Mouse (Mus musculus) gastrocnemius, adult 2 months (tissue): ENCODE results near the gene Rfng. TPM values are rescaled to one million over a fixed set of nuclear protein-coding genes. Genes with fewer than 3 reads are reported as not detected.

Source experiments
- DNase-seq: peaks from one replicate; pipeline ENCODE4 v3.0.0; 2022
- H3K27ac ChIP-seq: fragments of 200-600 bp; 2 replicates; pipeline ENCODE4 v1.8.1; 2022; ENCODE audit warnings: mild to moderate bottlenecking
- H3K4me3 ChIP-seq: fragments of 200-600 bp; 2 replicates; pipeline ENCODE4 v1.8.1; 2022; ENCODE audit warnings: mild to moderate bottlenecking, moderate library complexity
- CTCF ChIP-seq: fragments of 200-600 bp; IDR thresholded peaks from 2 replicates; pipeline ENCODE4 v1.8.1; 2022; ENCODE audit warnings: antibody characterized with exemption, mild to moderate bottlenecking, moderate library complexity
- intact Hi-C: fragments of 180-260 bp; cut with DNase I; formaldehyde crosslinking; loops from one replicate; pipeline ENCODE4 v1.15.1; 2025
- total RNA-seq, 2 experiments: library from RNA; stranded (reverse); gene quantifications; 2 replicates each; pipeline ENCODE4 v1.2.3; 2021

Rfng gene
- total RNA-seq, 2 experiments from 2014 or later, result 11.7 to 14.1 TPM

DNA sequence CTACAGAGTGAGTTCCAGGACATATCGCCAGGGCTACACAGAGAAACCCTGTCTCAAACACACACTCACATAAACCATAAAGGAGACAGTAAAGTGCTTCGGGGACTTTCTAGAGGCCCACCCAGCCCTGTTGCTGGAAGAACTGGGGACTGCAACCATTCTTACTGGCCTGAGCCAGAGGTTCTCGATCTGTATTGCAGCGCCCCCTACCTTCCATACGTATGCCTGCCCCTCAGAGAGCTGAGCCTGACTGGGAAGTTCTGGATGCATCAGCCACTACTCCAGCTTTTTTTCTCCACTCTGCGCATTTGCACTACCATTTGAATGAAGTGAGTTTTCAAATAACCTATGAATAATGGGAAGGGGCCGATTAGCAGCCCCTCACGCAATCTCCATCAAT lies 34.6 kb downstream of the Rfng start:
- Histone ChIP-seq H3K27ac (no peak overlapping the region), H3K4me3 (no peak overlapping the region)
- peak; percentile 67 for DNase-seq
- intact Hi-C loops, result loop anchor here (2.0 kb wide), 1 partner anchor 29 kb away; the partner anchor contains the start of gene Rac3
- peak; percentile 68 for TF ChIP-seq CTCF

DNA sequence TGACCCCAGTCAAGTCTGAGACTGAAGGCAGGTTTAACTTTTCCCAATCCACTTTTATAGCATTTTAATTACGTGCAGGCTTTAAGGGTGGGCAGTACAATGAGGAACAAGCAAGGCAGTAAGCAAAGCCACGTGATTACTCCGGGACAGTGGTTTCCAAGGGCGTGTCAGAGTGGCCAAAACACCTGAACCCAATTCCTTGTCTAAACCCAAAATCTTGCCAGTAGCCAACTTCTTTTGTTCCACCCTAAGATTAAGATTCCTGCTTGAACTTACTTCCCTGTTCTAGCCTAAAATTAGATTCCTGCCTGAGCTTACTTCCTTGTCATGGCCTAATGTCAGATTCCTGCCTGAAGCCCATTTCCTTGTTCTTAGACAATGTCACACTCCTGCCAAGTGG lies 36.0 kb downstream of the Rfng start:
- no peak overlapping the region for H3K4me3 ChIP-seq
- no peak for TF ChIP-seq CTCF
- DNase-seq, result no peak
- H3K27ac ChIP-seq, result peak overlapping the region; percentile 59
- intact Hi-C loops, result loop anchor here (2.0 kb wide), 1 partner anchor 27 kb away; the partner anchor contains the start of gene Rac3

DNA sequence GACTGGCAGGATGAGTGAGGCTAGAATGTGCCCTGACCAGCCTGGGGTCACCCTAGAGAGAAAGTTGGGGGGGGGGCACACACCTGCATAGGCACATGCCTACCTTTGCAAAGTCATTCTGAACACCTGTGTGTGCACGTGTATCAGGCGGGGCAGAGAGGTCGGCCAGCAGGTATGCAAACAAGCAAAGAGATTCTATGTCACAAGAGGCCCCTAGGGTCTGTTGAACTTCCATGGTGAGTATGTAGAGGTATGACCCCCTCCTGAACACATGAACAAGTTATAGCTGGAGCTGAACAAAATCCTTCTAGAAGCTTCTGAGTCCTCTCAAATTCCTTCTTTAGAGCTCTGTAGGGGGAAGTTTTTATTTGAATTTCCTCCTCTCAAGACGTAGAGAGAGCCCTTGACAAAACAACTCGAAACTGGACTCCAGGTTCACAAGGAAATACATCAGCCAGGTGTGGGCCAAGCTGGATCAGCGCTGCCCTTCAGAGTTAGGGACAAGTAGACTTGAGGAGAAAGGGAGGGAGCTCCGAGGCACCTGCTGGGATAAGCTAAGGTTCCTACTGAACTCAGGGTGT lies 39.8 kb downstream of the Rfng start:
- H3K4me3 ChIP-seq, result no peak overlapping the region
- intact Hi-C loops, result no loop called here
- DNase-seq, result no peak
- no peak for TF ChIP-seq CTCF
- no peak overlapping the region for H3K27ac ChIP-seq

DNA sequence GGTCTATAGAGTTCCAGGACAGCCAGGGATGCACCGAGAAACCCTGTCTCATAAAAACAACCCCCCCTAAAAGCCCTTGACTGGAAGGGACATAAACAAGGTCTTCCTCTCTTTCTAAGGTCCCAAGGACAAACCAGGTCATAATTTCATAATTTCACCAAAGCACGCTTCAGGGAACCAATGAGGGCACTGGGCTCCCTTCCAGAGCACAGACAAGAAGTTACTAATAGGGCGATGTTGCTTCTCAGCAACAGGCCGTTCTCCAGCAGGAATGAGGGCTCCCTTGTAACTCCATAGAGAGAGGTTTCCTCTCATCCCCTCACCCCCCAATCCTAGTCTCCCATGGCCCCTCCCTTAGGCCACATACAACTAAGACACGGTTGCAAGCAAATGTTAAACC lies 43.0 kb downstream of the Rfng start:
- no peak for DNase-seq
- Histone ChIP-seq H3K4me3 (no peak overlapping the region), H3K27ac (no peak overlapping the region)
- intact Hi-C loops, result no loop called here
- TF ChIP-seq CTCF, result no peak

DNA sequence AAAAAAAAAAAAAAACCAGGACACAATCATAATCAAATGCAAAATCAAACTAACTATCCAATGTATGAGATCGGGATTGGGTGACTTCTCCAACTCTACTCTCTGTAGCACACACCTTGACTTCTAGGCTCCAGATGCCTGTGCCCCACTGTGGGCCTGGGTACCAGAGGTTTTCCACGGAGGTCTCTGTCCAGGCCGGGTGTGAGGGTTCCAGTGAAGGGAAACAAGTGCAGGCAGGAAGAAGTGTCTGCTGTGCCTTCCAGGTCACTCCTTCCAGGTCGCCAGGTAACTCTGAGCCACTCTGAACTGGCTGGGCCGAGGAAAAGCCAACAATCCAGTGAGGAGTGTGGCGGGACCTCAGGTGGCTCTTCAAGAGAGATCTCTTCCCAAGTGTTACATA lies 47.6 kb downstream of the Rfng start:
- intact Hi-C loops, result loop anchor here (2.0 kb wide), 1 partner anchor 14 kb away; no protein-coding TSS in a partner anchor
- no peak for DNase-seq
- H3K27ac ChIP-seq, result no peak overlapping the region
- no peak for TF ChIP-seq CTCF
- H3K4me3 ChIP-seq, result no peak overlapping the region

DNA sequence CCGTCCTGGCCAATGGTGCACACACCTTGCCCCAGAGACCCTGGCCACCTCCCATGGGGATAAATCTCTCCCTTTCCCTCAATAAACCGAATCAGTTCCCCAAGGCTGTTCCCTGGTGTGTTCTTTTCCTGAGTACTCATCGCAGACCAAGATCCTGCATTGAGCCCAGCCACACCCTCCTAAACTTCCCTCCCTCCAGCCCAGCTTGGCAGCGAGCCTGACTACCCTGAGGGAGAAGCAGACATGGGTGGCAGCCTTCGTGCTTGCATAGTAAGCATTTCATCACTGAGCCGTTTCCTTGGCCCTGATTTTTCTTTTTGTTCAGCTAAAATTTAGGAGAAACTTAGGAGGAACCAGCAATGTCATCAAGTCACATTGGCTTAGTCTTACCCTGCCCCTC lies 50.5 kb downstream of the Rfng start:
- TF ChIP-seq CTCF, result no peak
- intact Hi-C loops, result no loop called here
- DNase-seq, result peak; percentile 69

DNA sequence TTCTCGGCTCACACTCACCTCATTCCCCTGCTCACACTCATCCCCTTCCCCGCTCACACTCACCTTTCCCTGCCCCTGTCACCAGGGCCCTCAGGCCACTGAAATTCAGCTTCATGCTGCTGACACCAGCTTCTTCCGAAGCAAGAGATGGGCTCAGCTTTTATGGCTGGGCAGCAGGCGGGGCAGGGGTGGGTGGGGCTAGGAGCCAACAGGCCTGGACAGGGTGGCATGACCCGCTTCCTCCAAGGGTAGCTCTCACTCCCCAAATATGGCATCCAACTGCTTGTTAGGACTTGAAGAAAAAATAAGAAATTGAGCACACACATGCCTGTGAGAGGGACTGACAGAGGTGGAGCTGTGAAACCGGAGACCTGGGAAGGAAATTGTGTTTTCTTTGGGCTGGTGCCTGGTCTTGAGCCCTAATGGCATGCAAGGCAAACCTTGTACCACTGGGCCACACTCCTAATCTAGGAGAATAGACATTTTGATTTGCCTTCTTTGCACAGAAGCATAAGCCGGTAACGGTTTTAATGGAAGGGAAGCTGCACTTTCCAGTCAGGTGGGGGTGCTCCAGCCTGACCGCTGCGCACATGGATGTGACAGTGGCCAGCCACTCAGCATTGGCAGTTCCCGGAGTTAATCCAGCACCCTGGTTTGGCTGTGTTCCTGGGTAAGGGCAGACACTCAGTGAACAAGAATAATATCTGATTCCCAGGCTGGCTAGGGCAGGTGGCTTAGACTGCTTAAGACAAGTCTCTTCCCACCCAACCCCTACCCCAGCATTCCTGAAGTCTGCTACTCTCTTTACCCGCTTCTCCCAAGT lies 51.9 kb downstream of the Rfng start, which contains the start of gene Cbr2:
Gene Cbr2 (minus strand): TSS at position 257 of the 823 bp plus-strand sequence.
- intact Hi-C loops, result no loop called here
- Histone ChIP-seq H3K4me3 (peak within 1 kb of the TSS; percentile 51), H3K27ac (peak within 1 kb of the TSS; percentile 66)
- peak; percentile 67 for DNase-seq
- no peak; the same call in 1 of the 2 replicates for TF ChIP-seq CTCF

More for the DNA sequence above, 50.5 kb downstream of the Rfng start:
- Histone ChIP-seq H3K27ac (no peak overlapping the region), H3K4me3 (no peak overlapping the region)

DNA sequence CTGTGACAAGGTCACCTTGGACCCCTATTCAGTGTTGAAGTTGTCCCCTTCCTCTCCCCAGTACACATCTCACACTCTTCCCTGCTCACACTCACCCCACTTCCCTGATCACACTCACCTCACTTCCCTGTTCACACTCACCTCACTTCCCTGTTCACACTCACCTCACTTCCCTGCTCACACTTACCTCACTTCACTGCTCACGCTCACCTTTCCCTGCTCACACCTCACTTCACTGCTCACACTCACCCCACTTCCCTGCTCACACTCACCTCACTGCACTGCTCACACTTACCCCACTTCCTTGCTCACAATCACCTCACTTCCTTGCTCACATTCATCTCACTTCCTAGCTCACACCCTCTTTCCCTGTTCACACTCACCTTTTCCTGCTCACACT lies 52.6 kb downstream of the Rfng start:
- no peak for TF ChIP-seq CTCF
- intact Hi-C loops, result no loop called here
- Histone ChIP-seq H3K27ac (peak overlapping the region; percentile 66), H3K4me3 (peak overlapping the region; percentile 51)
- DNase-seq, result no peak

Other genes with a start within 250 kb of the Rfng start
- gene Mcrip1, start 234.5 kb downstream of the Rfng start, total RNA-seq, result 10 to 100 TPM; 21.7 to 22.1 TPM
- 100 to 1,000 TPM; 188 to 418 TPM for gene Ppp1r27, start 233.1 kb downstream of the Rfng start, total RNA-seq
- gene P4hb, start 211.0 kb downstream of the Rfng start, total RNA-seq, result 100 to 1,000 TPM; 201 to 240 TPM
- gene Arhgdia, start 202.6 kb downstream of the Rfng start, total RNA-seq, result 10 to 100 TPM; 72.1 to 89.6 TPM
- gene Alyref, start 185.8 kb downstream of the Rfng start, total RNA-seq, result 10 to 100 TPM; 36.0 to 44.7 TPM
- 10 to 100 TPM; 45.3 to 58.5 TPM for gene Anapc11, start 185.8 kb downstream of the Rfng start, total RNA-seq
- under 1 TPM in 1 of 2 experiments, not detected in 1; 0.78 TPM for gene Npb, start 175.7 kb downstream of the Rfng start, total RNA-seq
- gene Pcyt2, start 166.3 kb downstream of the Rfng start, total RNA-seq, result 10 to 100 TPM; 30.6 to 39.2 TPM
- gene Sirt7, start 159.0 kb downstream of the Rfng start, total RNA-seq, result 1 to 10 TPM; 4.1 to 4.7 TPM
- 10 to 100 TPM; 53.1 to 68.2 TPM for gene Mafg, start 150.6 kb downstream of the Rfng start, total RNA-seq
- gene Pycr1, start 140.4 kb downstream of the Rfng start, total RNA-seq, result 1 to 10 TPM; 3.5 to 3.8 TPM
- 100 to 1,000 TPM; 109 to 157 TPM for gene Myadml2, start 136.0 kb downstream of the Rfng start, total RNA-seq
- gene Notum, start 123.0 kb downstream of the Rfng start, total RNA-seq, result not detected
- gene Aspscr1, start 111.2 kb downstream of the Rfng start, total RNA-seq, result 10 to 100 TPM; 31.2 to 32.4 TPM
- gene Cenpx, start 70.5 kb downstream of the Rfng start, total RNA-seq, result 10 to 100 TPM; 22.1 to 32.3 TPM
- 1 to 10 TPM; 3.6 to 4.4 TPM for gene Lrrc45, start 70.3 kb downstream of the Rfng start, total RNA-seq
- 1 to 10 TPM in 1 of 2 experiments, under 1 TPM in 1; 0.87 to 1.3 TPM for gene Rac3, start 62.7 kb downstream of the Rfng start, total RNA-seq
- 1 to 10 TPM; 6.3 to 8.6 TPM for gene Dcxr, start 56.9 kb downstream of the Rfng start, total RNA-seq
- 10 to 100 TPM in 1 of 2 experiments, 1 to 10 TPM in 1; 9.1 to 15.4 TPM for gene Cbr2, start 52.1 kb downstream of the Rfng start, total RNA-seq
- gene Hmga1b, start 21.4 kb downstream of the Rfng start, total RNA-seq, result 10 to 100 TPM; 15.7 to 22.2 TPM
- gene Gps1, start 65 bp upstream of the Rfng start, total RNA-seq, result 10 to 100 TPM; 57.9 to 65.2 TPM
- 10 to 100 TPM; 31.2 to 31.5 TPM for gene Dus1l, start 12.2 kb upstream of the Rfng start, total RNA-seq
- gene Fasn, start 40.3 kb upstream of the Rfng start, total RNA-seq, result 10 to 100 TPM in 1 of 2 experiments, 1 to 10 TPM in 1; 6.8 to 20.0 TPM
- gene Ccdc57, start 148.7 kb upstream of the Rfng start, total RNA-seq, result 1 to 10 TPM; 3.4 to 3.6 TPM
- 100 to 1,000 TPM; 295 to 479 TPM for gene Slc16a3, start 164.3 kb upstream of the Rfng start, total RNA-seq
- 10 to 100 TPM; 50.0 to 53.7 TPM for gene Csnk1d, start 207.1 kb upstream of the Rfng start, total RNA-seq